Mouse (Mus musculus) midbrain, postnatal 0 days (tissue): Measurements from ENCODE around the gene Gpatch2. TPM values are rescaled to one million over a fixed set of nuclear protein-coding genes. Genes with fewer than 3 reads are reported as not detected.

Experiments used
- ATAC-seq: fragments of 200-750 bp; cut with Nextera tagmentation; 2 replicates; pipeline ENCODE4 v1.8.0; 2017; ENCODE audit warnings: moderate number of reproducible peaks, mild to moderate bottlenecking, moderate TSS enrichment, moderate library complexity; ENCODE audit not compliant: low FRiP score
- DNase-seq: peaks from one replicate; pipeline ENCODE4 v3.0.0-alpha.2; 2015; ENCODE audit warnings: low spot score
- H3K27ac ChIP-seq: fragments of 300-500 bp; sonication (generic); 2 replicates; pipeline ENCODE4 v1.5.1; 2014; ENCODE audit warnings: low read depth, mild to moderate bottlenecking, low read length, mixed read lengths
- H3K27me3 ChIP-seq: fragments of 300-500 bp; sonication (generic); 2 replicates; pipeline ENCODE4 v1.6.1; 2014; ENCODE audit warnings: low read length, control low read depth, mixed read lengths; ENCODE audit not compliant: insufficient read depth
- H3K36me3 ChIP-seq: fragments of 300-500 bp; sonication (generic); 2 replicates; pipeline ENCODE4 v1.6.1; 2014; ENCODE audit warnings: low read length, control low read depth, mixed read lengths; ENCODE audit not compliant: insufficient read depth
- H3K4me1 ChIP-seq: fragments of 300-500 bp; sonication (generic); 2 replicates; pipeline ENCODE4 v1.6.1; 2014; ENCODE audit warnings: mild to moderate bottlenecking, control low read depth, antibody characterized with exemption, low read length, mixed read lengths; ENCODE audit not compliant: insufficient read depth
- H3K4me2 ChIP-seq: fragments of 300-500 bp; sonication (generic); 2 replicates; pipeline ENCODE4 v1.6.1; 2014; ENCODE audit warnings: low read depth, mild to moderate bottlenecking, low read length, mixed read lengths; ENCODE audit not compliant: poor library complexity, severe bottlenecking
- H3K4me3 ChIP-seq: fragments of 300-500 bp; sonication (generic); 2 replicates; pipeline ENCODE4 v1.5.1; 2014; ENCODE audit warnings: low read depth, mild to moderate bottlenecking, low read length, moderate library complexity
- H3K9ac ChIP-seq: fragments of 300-500 bp; sonication (generic); replicated peaks from 2 replicates; pipeline ENCODE4 v1.6.1; 2014; ENCODE audit warnings: mild to moderate bottlenecking, low read length, moderate library complexity, mixed read lengths; ENCODE audit not compliant: poor library complexity, severe bottlenecking
- H3K9me3 ChIP-seq: fragments of 300-500 bp; sonication (generic); 2 replicates; pipeline ENCODE4 v1.6.1; 2016; ENCODE audit warnings: low read length, control low read depth
- CTCF ChIP-seq: IDR thresholded peaks from 2 replicates; pipeline ENCODE4 v1.5.1; 2016; ENCODE audit warnings: antibody characterized with exemption, mild to moderate bottlenecking
- WGBS: fragments of 180-500 bp; shearing (Covaris S2); extraction: QIAGEN DNeasy Blood & Tissue Kit; methylation state at CpG from one replicate; pipeline ENCODE4 v1.1.7; 2014; 5-methylcytosine and 5-hydroxymethylcytosine counted together
- polyA plus RNA-seq: library from polyadenylated mRNA; unstranded; fragments of >200 nt; fragmentation: Nextera tagmentation; extraction: Ambion mirVana; gene quantifications from 2 replicates; pipeline ENCODE4 v1.2.1, GENCODE M21; 2015
- total RNA-seq: library from RNA; depleted of rRNA; stranded (reverse); fragments of >200 nt; gene quantifications from 2 replicates; pipeline ENCODE4 v1.2.3, GENCODE M21; 2014; rRNA removed

Gene Gpatch2
- total and polyA plus RNA-seq, 2 experiments from 2014 or later, result 15.0 to 20.5 TPM

GRCm38 (mm10) chr1:187389476-187389875 is 174.2 kb downstream of the Gpatch2 start:
- no peak overlapping the region for H3K27ac ChIP-seq
- WGBS, result 87% methylated on average over 4 of the region's 4 CpGs
- ATAC-seq, result no peak
- no peaks in the 10 kb centered on the region for H3K9me3 ChIP-seq
- no peaks in the 10 kb centered on the region for H3K4me1 ChIP-seq
- no peaks in the 10 kb centered on the region for H3K36me3 ChIP-seq
- TF ChIP-seq CTCF, result no peak
- no peaks in the 10 kb centered on the region for H3K27me3 ChIP-seq
- no peak for DNase-seq
- no peak overlapping the region for H3K9ac ChIP-seq
- no peak overlapping the region for H3K4me3 ChIP-seq
- no peak overlapping the region for H3K4me2 ChIP-seq

DNA sequence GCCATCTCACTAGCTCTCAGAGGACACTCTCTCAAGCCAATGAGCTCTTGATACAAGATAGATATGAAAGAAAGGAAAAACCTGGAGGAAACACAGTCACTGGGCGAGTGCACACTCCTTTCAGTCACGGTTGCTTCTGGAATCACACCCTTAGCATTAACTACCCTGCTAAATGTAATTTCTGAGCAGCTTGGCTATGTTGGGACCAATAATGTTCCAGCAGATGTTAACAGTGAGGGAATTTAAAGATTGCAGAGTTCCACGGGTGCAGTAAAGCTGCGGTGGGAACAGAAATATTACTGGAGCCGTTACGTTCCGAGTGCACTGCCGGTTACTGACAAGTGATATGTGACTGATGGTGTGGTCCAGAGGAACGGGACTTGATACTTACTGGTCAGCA is 185.5 kb downstream of the Gpatch2 start:
- ATAC-seq (no peak), DNase-seq (no peak)
- Histone ChIP-seq H3K36me3 (no peaks in the 10 kb centered on the region), H3K9me3 (no peaks in the 10 kb centered on the region), H3K4me3 (no peak overlapping the region), H3K4me1 (no peaks in the 10 kb centered on the region), H3K27me3 (no peaks in the 10 kb centered on the region), H3K27ac (no peak overlapping the region), H3K9ac (no peak overlapping the region), H3K4me2 (no peak overlapping the region)
- WGBS, result 94% methylated on average over 9 of the region's 9 CpGs
- no peak for TF ChIP-seq CTCF

Other genes with a start within 250 kb of the Gpatch2 start
- gene D1Pas1, start 248.1 kb upstream of the Gpatch2 start, total RNA-seq, result not detected in 2 replicates
- 0.06 and 0.13 TPM in 2 replicates for gene D1Pas1, start 248.1 kb upstream of the Gpatch2 start, polyA plus RNA-seq
- gene Spata17, start within 50 bp of the Gpatch2 start, total RNA-seq, result 1.2 TPM in 1 of 2 replicates, not detected in the other
- gene Spata17, start within 50 bp of the Gpatch2 start, polyA plus RNA-seq, result 0.61 and 1.3 TPM in 2 replicates